Mouse (Mus musculus): ENCODE measurements around the gene Aste1.

GRCm38 (mm10) chr9:105363520-105364231 lies 31.5 kb upstream of the Aste1 start:
- no peak for TF ChIP-seq CTCF (IDR thresholded peaks at IDR 0.05; ENCODE audit: borderline replicate concordance, control insufficient read depth, extremely low read depth, insufficient read depth, low read length, poor library complexity)
- no peak for TF ChIP-seq POLR2A (IDR thresholded peaks at IDR 0.05; ENCODE audit: control insufficient read depth, extremely low read depth, insufficient read depth, low read length, poor library complexity)

Measured in thymus, adult 2 months (tissue).